ENCODE assay signal across 22 mouse cellular contexts in the genomic region with DNA sequence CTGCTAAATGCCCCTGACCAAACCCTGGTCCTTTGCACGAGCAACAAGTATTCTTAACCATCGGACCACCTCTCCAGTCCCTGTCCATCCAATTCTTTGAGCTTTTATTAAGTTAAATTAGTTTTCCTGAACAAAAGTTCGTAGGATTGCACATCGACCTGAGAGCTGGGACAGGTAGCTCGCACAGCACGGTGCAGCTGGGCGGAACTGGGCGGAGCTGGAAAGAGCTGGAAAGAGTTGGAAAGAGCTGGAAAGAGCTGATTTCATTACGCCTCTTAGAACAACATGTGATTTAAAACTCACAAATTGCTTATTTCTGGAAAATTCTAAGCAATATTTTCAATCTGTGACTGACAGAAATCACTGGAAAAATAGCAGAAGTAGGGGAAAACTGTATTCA. TPM values are rescaled to one million over a fixed set of nuclear protein-coding genes. Genes with fewer than 3 reads are reported as not detected.
"Had no signal": no experiment of that assay in that cellular context is flagged by ENCODE, and none has a peak within 500 bp of the region (broad histone marks: within the 10 kb centered on the region; RNA-seq: fewer than 3 reads in every experiment).

No protein-coding gene starts in this region.

- H3K4me2 ChIP-seq: kidney, embryonic 15.5 days; limb, embryonic 12.5 days; limb, embryonic 15.5 days; liver, embryonic 11.5 days; lung, embryonic 14.5 days; midbrain, embryonic 12.5 days; midbrain, embryonic 15.5 days; neural tube, embryonic 12.5 days; neural tube, embryonic 15.5 days had no signal

- H3K9ac ChIP-seq: kidney, embryonic 15.5 days; limb, embryonic 12.5 days; limb, embryonic 15.5 days; liver, embryonic 14.5 days; liver, postnatal 0 days; lung, embryonic 14.5 days; midbrain, embryonic 12.5 days; midbrain, embryonic 15.5 days; neural tube, embryonic 12.5 days; neural tube, embryonic 15.5 days had no signal

- ATAC-seq: liver, postnatal 0 days; lung, postnatal 0 days; midbrain, embryonic 15.5 days had no signal

- H3K9me3 ChIP-seq: kidney, embryonic 15.5 days; limb, embryonic 12.5 days; limb, embryonic 15.5 days; midbrain, embryonic 12.5 days; midbrain, embryonic 15.5 days; neural tube, embryonic 12.5 days; neural tube, embryonic 15.5 days had no signal

- DNase-seq: kidney, postnatal 10 days; kidney, postnatal 36 days; layer of hippocampus, postnatal 36 days; liver, postnatal 0 days; lung, embryonic 14.5 days; right cerebral cortex, adult 18-20 months; right cerebral cortex, postnatal 25 days; thymus, adult 18-20 months; thymus, postnatal 14 days; thymus, postnatal 4 days had no signal

- H3K27me3 ChIP-seq: kidney, embryonic 15.5 days; limb, embryonic 12.5 days; limb, embryonic 15.5 days; midbrain, embryonic 12.5 days; midbrain, embryonic 15.5 days; neural tube, embryonic 12.5 days had no signal

- H3K27ac ChIP-seq: kidney, embryonic 15.5 days; left cerebral cortex, adult 2 months; limb, embryonic 12.5 days; limb, embryonic 15.5 days; liver, embryonic 14.5 days; macrophage; midbrain, embryonic 12.5 days; midbrain, embryonic 15.5 days; neural tube, embryonic 12.5 days; neural tube, embryonic 15.5 days had no signal

- H3K36me3 ChIP-seq: kidney, embryonic 15.5 days; limb, embryonic 12.5 days; limb, embryonic 15.5 days; midbrain, embryonic 12.5 days; midbrain, embryonic 15.5 days; neural tube, embryonic 12.5 days; neural tube, embryonic 15.5 days had no signal

- H3K4me3 ChIP-seq: kidney, embryonic 15.5 days; left cerebral cortex, adult 2 months; limb, embryonic 12.5 days; limb, embryonic 15.5 days; midbrain, embryonic 12.5 days; midbrain, embryonic 15.5 days; neural tube, embryonic 12.5 days; neural tube, embryonic 15.5 days had no signal

RNA-seq across cellular contexts. Expression of a gene that starts 24.3 kb away (rescaled TPM):
- polyA plus RNA-seq: macrophage had no signal
